Mouse (Mus musculus) myocyte (in vitro differentiated cells): ENCODE measurements around the gene AC192777.2.
"Not testable (repeated sequence)": the region's sequence is repeated elsewhere in the genome, so short reads cannot be mapped to it uniquely, and the experiment has no call there.

ENCODE experiments used
- CEBPB ChIP-seq: IDR thresholded peaks from 2 replicates; pipeline ENCODE4 v1.6.1; 2011; ENCODE audit warnings: mild to moderate bottlenecking, moderate library complexity; ENCODE audit not compliant: poor library complexity, insufficient read depth, severe bottlenecking
- E2F4 ChIP-seq: IDR thresholded peaks from one replicate; pipeline ENCODE4 v1.6.1; 2011; ENCODE audit warnings: mild to moderate bottlenecking, control low read depth, moderate library complexity; ENCODE audit not compliant: insufficient read depth
- MAX ChIP-seq: IDR thresholded peaks from one replicate; pipeline ENCODE4 v1.6.1; 2011; ENCODE audit warnings: low read depth, mild to moderate bottlenecking, control low read depth
- POLR2A ChIP-seq: IDR thresholded peaks from one replicate; pipeline ENCODE4 v1.6.1; 2011; ENCODE audit warnings: low read depth, mild to moderate bottlenecking, control low read depth, moderate library complexity; ENCODE audit not compliant: insufficient read length
- REST ChIP-seq: IDR thresholded peaks from one replicate; pipeline ENCODE4 v1.6.1; 2011; ENCODE audit warnings: mild to moderate bottlenecking, control low read depth, moderate library complexity; ENCODE audit not compliant: insufficient read depth, insufficient read length

GRCm38 (mm10) chr17:40116877-40117276 lies 21.6 kb downstream of the AC192777.2 start:
- TF ChIP-seq MAX, POLR2A, CEBPB, E2F4, REST: not testable (repeated sequence)
